Mouse (Mus musculus) kidney, embryonic 14.5 days (tissue): ENCODE results near the gene Arhgap15. TPM values are rescaled to one million over a fixed set of nuclear protein-coding genes. Genes with fewer than 3 reads are reported as not detected.

Experiments used
- ATAC-seq: fragments of 200-750 bp; cut with Nextera tagmentation; 2 replicates; pipeline ENCODE4 v1.8.0; 2017; ENCODE audit warnings: moderate number of reproducible peaks, mild to moderate bottlenecking, moderate TSS enrichment, moderate library complexity; ENCODE audit not compliant: low FRiP score, low TSS enrichment
- H3K27ac ChIP-seq: fragments of 300-500 bp; sonication (generic); 2 replicates; pipeline ENCODE4 v1.5.1; 2014; ENCODE audit warnings: low read depth, mild to moderate bottlenecking, low read length, moderate library complexity, mixed read lengths
- H3K27me3 ChIP-seq: fragments of 300-500 bp; sonication (generic); 2 replicates; pipeline ENCODE4 v1.6.1; 2014; ENCODE audit warnings: mild to moderate bottlenecking, low read length; ENCODE audit not compliant: control insufficient read depth, insufficient read depth
- H3K36me3 ChIP-seq: fragments of 300-500 bp; sonication (generic); 2 replicates; pipeline ENCODE4 v1.6.1; 2014; ENCODE audit warnings: low read length, mixed read lengths; ENCODE audit not compliant: control insufficient read depth, insufficient read depth
- H3K4me1 ChIP-seq: fragments of 300-500 bp; sonication (generic); 2 replicates; pipeline ENCODE4 v1.6.1; 2014; ENCODE audit warnings: low read length, mixed read lengths; ENCODE audit not compliant: control insufficient read depth, insufficient read depth
- H3K4me2 ChIP-seq: fragments of 300-500 bp; sonication (generic); replicated peaks from 2 replicates; pipeline ENCODE4 v1.6.1; 2014; ENCODE audit warnings: low read depth, mild to moderate bottlenecking, low read length
- H3K4me3 ChIP-seq: fragments of 300-500 bp; sonication (generic); 2 replicates; pipeline ENCODE4 v1.5.1; 2014; ENCODE audit warnings: mild to moderate bottlenecking, low read length
- H3K9ac ChIP-seq: fragments of 300-500 bp; sonication (generic); 2 replicates; pipeline ENCODE4 v1.6.1; 2014; ENCODE audit warnings: low read depth, mild to moderate bottlenecking, low read length, moderate library complexity
- H3K9me3 ChIP-seq: fragments of 300-500 bp; sonication (generic); 2 replicates; pipeline ENCODE4 v1.6.1; 2016; ENCODE audit warnings: low read length; ENCODE audit not compliant: control insufficient read depth
- WGBS: fragments of 180-500 bp; shearing (Covaris S2); extraction: QIAGEN DNeasy Blood & Tissue Kit; methylation state at CpG from one replicate; pipeline ENCODE4 v1.1.7; 2014; 5-methylcytosine and 5-hydroxymethylcytosine counted together
- polyA plus RNA-seq: library from polyadenylated mRNA; unstranded; fragments of >200 nt; fragmentation: Nextera tagmentation; extraction: Ambion mirVana; gene quantifications from 2 replicates; pipeline ENCODE4 v1.2.1, GENCODE M21; 2014

Arhgap15 gene
- polyA plus RNA-seq, 1 experiment from 2014 or later, result 1.0 TPM

GRCm38 (mm10) chr2:43737546-43737945 is 11.1 kb upstream of the Arhgap15 start:
- Histone ChIP-seq H3K4me1 (no peaks in the 10 kb centered on the region), H3K27me3 (no peaks in the 10 kb centered on the region), H3K27ac (no peak overlapping the region), H3K4me3 (no peak overlapping the region), H3K9me3 (no peaks in the 10 kb centered on the region), H3K36me3 (no peaks in the 10 kb centered on the region), H3K4me2 (no peak overlapping the region), H3K9ac (no peak overlapping the region)
- WGBS, result 90% methylated on average over 7 of the region's 7 CpGs
- ATAC-seq, result no peak

GRCm38 (mm10) chr2:43738562-43739112 is 10.0 kb upstream of the Arhgap15 start:
- Histone ChIP-seq H3K9ac (no peak overlapping the region), H3K27ac (no peak overlapping the region), H3K4me1 (no peaks in the 10 kb centered on the region), H3K27me3 (no peaks in the 10 kb centered on the region), H3K4me3 (no peak overlapping the region), H3K9me3 (no peaks in the 10 kb centered on the region), H3K36me3 (no peaks in the 10 kb centered on the region), H3K4me2 (no peak overlapping the region)
- ATAC-seq, result no peak
- 82% methylated on average over 10 of the region's 10 CpGs for WGBS

GRCm38 (mm10) chr2:43739190-43739818 is 9.3 kb upstream of the Arhgap15 start:
- 85% methylated on average over 9 of the region's 9 CpGs for WGBS
- no peaks in the 10 kb centered on the region for H3K27me3 ChIP-seq
- H3K9me3 ChIP-seq, result no peaks in the 10 kb centered on the region
- no peaks in the 10 kb centered on the region for H3K36me3 ChIP-seq
- H3K27ac ChIP-seq, result no peak overlapping the region
- H3K9ac ChIP-seq, result no peak overlapping the region
- no peak for ATAC-seq
- H3K4me3 ChIP-seq, result no peak overlapping the region
- no peaks in the 10 kb centered on the region for H3K4me1 ChIP-seq
- H3K4me2 ChIP-seq, result no peak overlapping the region

GRCm38 (mm10) chr2:43749321-43749720 is 697 bp downstream of the Arhgap15 start:
- H3K9me3 ChIP-seq, result no peaks in the 10 kb centered on the region
- ATAC-seq, result no peak
- H3K27ac ChIP-seq, result no peak overlapping the region
- H3K9ac ChIP-seq, result no peak overlapping the region
- H3K27me3 ChIP-seq, result no peaks in the 10 kb centered on the region
- H3K36me3 ChIP-seq, result no peaks in the 10 kb centered on the region
- 80% methylated on average over 3 of the region's 3 CpGs for WGBS
- no peaks in the 10 kb centered on the region for H3K4me1 ChIP-seq
- H3K4me3 ChIP-seq, result no peak overlapping the region
- H3K4me2 ChIP-seq, result no peak overlapping the region

- no peak for ATAC-seq
- Histone ChIP-seq H3K9ac (no peak overlapping the region), H3K27ac (no peak overlapping the region), H3K4me1 (no peaks in the 10 kb centered on the region), H3K27me3 (no peaks in the 10 kb centered on the region), H3K36me3 (no peaks in the 10 kb centered on the region), H3K4me3 (no peak overlapping the region), H3K4me2 (no peak overlapping the region), H3K9me3 (no peaks in the 10 kb centered on the region)
- WGBS, result 93% methylated on average over 3 of the region's 3 CpGs
These were observed 7.3 kb downstream of the Arhgap15 start for GRCm38 (mm10) chr2:43755899-43756298.

DNA sequence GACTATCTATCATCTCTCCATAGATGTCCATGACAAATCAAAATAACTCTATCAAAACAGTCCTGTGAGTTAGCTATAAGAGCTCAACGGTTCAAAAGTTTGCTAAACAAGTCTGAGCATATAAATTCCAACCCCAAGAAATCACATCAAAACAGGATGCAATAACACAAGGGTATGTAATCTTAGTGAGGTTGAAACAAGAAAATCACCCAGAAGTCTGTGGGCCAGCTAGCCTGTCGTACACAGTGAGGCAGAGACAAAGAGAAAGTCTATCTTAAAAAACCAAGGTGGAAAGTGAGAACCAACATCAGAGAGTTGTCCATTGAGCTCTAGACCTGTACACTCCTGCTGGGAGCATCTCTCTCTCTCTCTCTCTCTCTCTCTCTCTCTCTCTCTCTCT is 8.0 kb downstream of the Arhgap15 start:
- Histone ChIP-seq H3K4me1 (no peaks in the 10 kb centered on the region), H3K27me3 (no peaks in the 10 kb centered on the region), H3K36me3 (no peaks in the 10 kb centered on the region), H3K9ac (no peak overlapping the region), H3K27ac (no peak overlapping the region), H3K9me3 (no peaks in the 10 kb centered on the region), H3K4me2 (no peak overlapping the region), H3K4me3 (no peak overlapping the region)
- 78% methylated on average over 2 of the region's 2 CpGs for WGBS
- no peak for ATAC-seq

- Histone ChIP-seq H3K9ac (no peak overlapping the region), H3K4me1 (no peaks in the 10 kb centered on the region), H3K4me3 (no peak overlapping the region), H3K27me3 (no peaks in the 10 kb centered on the region), H3K27ac (no peak overlapping the region), H3K4me2 (no peak overlapping the region), H3K9me3 (no peaks in the 10 kb centered on the region), H3K36me3 (no peaks in the 10 kb centered on the region)
- ATAC-seq, result no peak
- WGBS, result 86% methylated on average over 3 of the region's 3 CpGs
These were observed 13.1 kb downstream of the Arhgap15 start for GRCm38 (mm10) chr2:43761735-43762134.

DNA sequence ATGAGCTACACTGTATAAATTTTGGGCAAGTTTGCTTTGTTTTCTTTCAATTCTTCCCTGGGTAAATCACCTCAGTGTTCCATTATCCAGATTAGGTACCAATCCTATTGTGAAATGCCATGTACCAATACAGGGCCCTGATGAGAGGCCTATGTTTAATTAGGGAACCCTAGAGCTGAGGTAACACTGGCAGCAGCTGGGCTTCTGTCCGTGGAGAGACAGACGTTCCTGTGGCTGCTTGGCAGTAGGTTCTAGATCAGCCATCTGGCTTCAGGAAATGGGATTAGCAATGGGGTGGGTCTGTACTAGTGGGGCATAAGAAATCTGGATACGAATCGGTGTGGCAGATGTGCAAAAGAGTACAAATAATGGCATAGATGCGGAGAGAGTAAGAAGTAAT is 14.7 kb downstream of the Arhgap15 start:
- Histone ChIP-seq H3K9ac (no peak overlapping the region), H3K27ac (no peak overlapping the region), H3K4me1 (no peaks in the 10 kb centered on the region), H3K9me3 (no peaks in the 10 kb centered on the region), H3K4me2 (no peak overlapping the region), H3K27me3 (no peaks in the 10 kb centered on the region), H3K36me3 (no peaks in the 10 kb centered on the region), H3K4me3 (no peak overlapping the region)
- no peak for ATAC-seq
- WGBS, result 88% methylated on average over 5 of the region's 5 CpGs

DNA sequence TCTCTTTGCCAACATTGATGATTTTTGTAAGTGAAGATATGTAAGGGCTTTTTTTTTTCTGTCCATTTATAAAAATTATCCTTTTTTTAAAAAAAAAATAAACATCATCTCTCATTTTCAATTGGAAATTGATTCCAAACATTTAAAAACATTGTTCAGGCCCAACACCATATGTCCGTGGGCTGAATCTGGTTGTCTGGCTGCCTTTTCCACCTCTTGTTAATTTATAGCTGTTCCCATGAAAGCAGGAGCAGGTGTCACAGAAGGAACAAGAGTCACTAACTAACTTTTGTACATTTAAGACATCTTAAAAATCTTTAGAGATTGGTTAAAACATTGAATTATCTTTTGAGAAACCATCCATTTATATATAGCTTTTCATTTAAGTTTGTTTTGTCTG is 15.8 kb downstream of the Arhgap15 start:
- Histone ChIP-seq H3K36me3 (no peaks in the 10 kb centered on the region), H3K4me1 (no peaks in the 10 kb centered on the region), H3K27me3 (no peaks in the 10 kb centered on the region), H3K9ac (no peak overlapping the region), H3K27ac (no peak overlapping the region), H3K4me2 (no peak overlapping the region), H3K4me3 (no peak overlapping the region), H3K9me3 (no peaks in the 10 kb centered on the region)
- 36% methylated on average over 1 of the region's 1 CpGs for WGBS
- ATAC-seq, result no peak
